Mouse (Mus musculus) lung, postnatal 0 days (tissue): ENCODE measurements around the gene Maip1.

Experiments used
- CTCF ChIP-seq: IDR thresholded peaks from 2 replicates; pipeline ENCODE4 v1.5.1; 2016; ENCODE audit warnings: antibody characterized with exemption, mild to moderate bottlenecking
- EP300 ChIP-seq: IDR thresholded peaks from 2 replicates; pipeline ENCODE4 v1.6.1; 2016; ENCODE audit warnings: antibody characterized with exemption, mild to moderate bottlenecking, control low read depth

DNA sequence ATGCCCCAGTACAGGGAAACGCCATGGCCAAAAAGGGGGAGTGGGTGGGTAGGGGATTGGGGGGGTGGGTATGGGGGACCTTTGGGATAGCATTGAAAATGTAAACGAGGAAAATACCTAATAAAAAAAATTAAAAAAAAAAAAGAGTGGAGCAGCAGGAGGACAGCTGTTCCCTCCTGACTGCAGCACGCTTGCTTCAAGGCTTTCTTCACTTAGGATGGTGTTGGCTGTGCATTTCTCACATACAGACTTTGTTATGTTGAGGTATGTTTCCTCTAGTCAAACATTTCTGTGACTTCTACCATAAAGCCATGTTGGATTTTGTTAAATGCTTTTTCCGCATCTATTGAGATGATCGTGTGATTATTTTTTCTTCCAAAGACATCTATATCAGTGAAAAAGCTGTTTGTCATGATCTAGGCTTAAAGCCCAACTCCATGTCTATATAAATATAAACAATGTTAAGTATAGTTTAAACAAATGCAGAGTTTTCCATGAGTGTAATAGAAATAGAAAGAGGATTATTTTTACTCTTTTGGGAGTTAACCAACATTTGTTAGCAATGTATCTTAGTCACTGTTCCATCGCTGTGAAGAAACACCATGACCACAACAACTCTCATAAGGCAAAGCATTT, 54.3 kb downstream of the Maip1 start:
- TF ChIP-seq CTCF (no peak), EP300 (no peak)
